Mouse (Mus musculus) lung, postnatal 0 days (tissue): Measurements from ENCODE around the gene Nbeal2.

Source experiments
- CTCF ChIP-seq: IDR thresholded peaks from 2 replicates; pipeline ENCODE4 v1.5.1; 2016; ENCODE audit warnings: antibody characterized with exemption, mild to moderate bottlenecking
- EP300 ChIP-seq: IDR thresholded peaks from 2 replicates; pipeline ENCODE4 v1.6.1; 2016; ENCODE audit warnings: antibody characterized with exemption, mild to moderate bottlenecking, control low read depth

- TF ChIP-seq CTCF (no peak), EP300 (no peak)
Measured at GRCm38 (mm10) chr9:110666374-110666773, 12.4 kb upstream of the Nbeal2 start.
